Mouse (Mus musculus) Patski (cell line): ENCODE results near the gene Fcrlb. TPM values are rescaled to one million over a fixed set of nuclear protein-coding genes. Genes with fewer than 3 reads are reported as not detected.

Source experiments
- ATAC-seq: fragments of 100-300 bp; one replicate; pipeline ENCODE4 v1.8.0; 2021
- CTCF ChIA-PET: fragments of 350-600 bp; sonication (Branson Sonifier 250); formaldehyde crosslinking; loops from one replicate; lab custom pipeline; 2022; ENCODE audit warnings: inconsistent platforms; lab: Charles Lee
- POLR2A ChIA-PET: fragments of 350-600 bp; sonication (Branson Sonifier 250); formaldehyde crosslinking; loops from one replicate; lab custom pipeline; 2022; ENCODE audit warnings: antibody characterized with exemption, inconsistent platforms; lab: Charles Lee
- DNase-seq: peaks from one replicate; pipeline ENCODE4 v3.0.0-alpha.2; 2011; ENCODE audit warnings: low read depth, low spot score
- H3K27me3 ChIP-seq: fragments of 371-371 bp; one replicate; pipeline ENCODE4 v1.5.1; 2021
- CTCF ChIP-seq: fragments of 100-300 bp; IDR thresholded peaks from one replicate; pipeline ENCODE4 v1.5.1; 2021
- in situ Hi-C: fragments of 300-500 bp; cut with MboI; formaldehyde crosslinking; loops from 3 replicates; pipeline ENCODE4 v1.11.1; 2018; ENCODE audit warnings: low pct_unique_long_range_greater_than_20kb, mixed read lengths
- polyA plus RNA-seq: library from polyadenylated mRNA; unstranded; gene quantifications from one replicate; pipeline ENCODE4 v1.2.3, GENCODE M21; 2021

Fcrlb gene
- polyA plus RNA-seq, 1 experiment from 2014 or later = 0.22 TPM

DNA sequence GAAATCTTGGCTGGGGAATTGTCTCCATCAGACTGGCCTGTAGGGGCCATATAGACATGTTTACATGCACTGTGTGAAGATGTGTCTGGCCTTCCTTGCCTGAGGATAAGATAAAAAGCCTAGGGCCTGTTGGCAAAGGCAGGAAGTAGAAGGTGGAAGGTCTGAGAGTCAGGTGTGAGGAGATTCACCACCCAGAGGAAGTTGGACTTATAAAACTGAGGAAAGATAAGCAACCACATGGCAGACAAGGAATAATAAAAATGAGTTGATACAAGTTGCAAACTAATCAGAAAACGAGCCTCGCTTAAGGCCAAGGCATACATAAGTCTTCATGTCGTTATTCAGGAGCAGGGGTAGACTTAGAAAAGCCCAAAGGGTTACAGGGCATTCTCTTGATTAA lies 37.1 kb downstream of the Fcrlb start:
- H3K27me3 ChIP-seq = no peaks in the 10 kb centered on the region
- POLR2A ChIA-PET = no interaction called here
- ATAC-seq = no peak
- in situ Hi-C loops = loop anchor here (25.0 kb wide), 1 partner anchor 387 kb away; the partner anchor contains the start of genes Adamts4, B4galt3 and Ndufs2
- no peak for TF ChIP-seq CTCF
- CTCF ChIA-PET = interaction anchor here (1.2 to 1.3 kb wide), 2 partner anchors 9 to 21 kb away, joined by 3 to 4 read pairs; no protein-coding TSS in a partner anchor
- no peak for DNase-seq

DNA sequence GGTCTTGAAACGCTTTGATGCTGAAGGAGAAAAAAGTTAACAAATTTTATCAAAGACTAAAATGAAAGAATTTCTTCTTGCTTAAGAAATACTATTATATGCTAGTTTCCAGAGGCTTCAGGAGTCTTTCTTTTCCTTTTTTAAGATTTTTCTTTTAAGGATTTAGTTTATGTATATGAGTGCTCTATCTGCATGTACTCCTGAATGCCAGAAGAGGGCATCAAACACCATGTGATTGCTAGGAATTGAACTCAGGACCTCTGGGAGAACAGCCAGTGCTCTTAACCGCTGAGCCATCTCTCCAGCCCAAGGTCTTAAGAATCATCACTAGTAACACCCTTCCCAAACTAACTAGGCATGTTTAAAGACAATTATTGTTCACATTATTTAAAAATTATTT lies 40.8 kb downstream of the Fcrlb start:
- POLR2A ChIA-PET = no interaction called here
- TF ChIP-seq CTCF = no peak
- DNase-seq (no peak), ATAC-seq (no peak)
- CTCF ChIA-PET = interaction anchor here (1.7 kb wide), 1 partner anchor 12 kb away, joined by 3 read pairs; no protein-coding TSS in a partner anchor
- in situ Hi-C loops = no loop called here
- H3K27me3 ChIP-seq = no peaks in the 10 kb centered on the region

- DNase-seq (no peak), ATAC-seq (no peak)
- ChIA-PET POLR2A (no interaction called here), CTCF (interaction anchor here (0.6 to 1.7 kb wide), 2 partner anchors 11 to 15 kb away, joined by 3 read pairs; no protein-coding TSS in a partner anchor)
- in situ Hi-C loops = no loop called here
- no peaks in the 10 kb centered on the region for H3K27me3 ChIP-seq
- TF ChIP-seq CTCF = no peak
Measured at GRCm38 (mm10) chr1:170871402-170871801, 41.3 kb downstream of the Fcrlb start.

GRCm38 (mm10) chr1:170868905-170869283 lies 43.8 kb downstream of the Fcrlb start:
- ChIA-PET POLR2A (no interaction called here), CTCF (interaction anchor here (0.9 kb wide), 1 partner anchor 16 kb away, joined by 4 read pairs; the partner anchor contains the start of genes Dusp12 and Gm26620)
- TF ChIP-seq CTCF = no peak
- DNase-seq (no peak), ATAC-seq (no peak)
- H3K27me3 ChIP-seq = no peaks in the 10 kb centered on the region
- in situ Hi-C loops = no loop called here

DNA sequence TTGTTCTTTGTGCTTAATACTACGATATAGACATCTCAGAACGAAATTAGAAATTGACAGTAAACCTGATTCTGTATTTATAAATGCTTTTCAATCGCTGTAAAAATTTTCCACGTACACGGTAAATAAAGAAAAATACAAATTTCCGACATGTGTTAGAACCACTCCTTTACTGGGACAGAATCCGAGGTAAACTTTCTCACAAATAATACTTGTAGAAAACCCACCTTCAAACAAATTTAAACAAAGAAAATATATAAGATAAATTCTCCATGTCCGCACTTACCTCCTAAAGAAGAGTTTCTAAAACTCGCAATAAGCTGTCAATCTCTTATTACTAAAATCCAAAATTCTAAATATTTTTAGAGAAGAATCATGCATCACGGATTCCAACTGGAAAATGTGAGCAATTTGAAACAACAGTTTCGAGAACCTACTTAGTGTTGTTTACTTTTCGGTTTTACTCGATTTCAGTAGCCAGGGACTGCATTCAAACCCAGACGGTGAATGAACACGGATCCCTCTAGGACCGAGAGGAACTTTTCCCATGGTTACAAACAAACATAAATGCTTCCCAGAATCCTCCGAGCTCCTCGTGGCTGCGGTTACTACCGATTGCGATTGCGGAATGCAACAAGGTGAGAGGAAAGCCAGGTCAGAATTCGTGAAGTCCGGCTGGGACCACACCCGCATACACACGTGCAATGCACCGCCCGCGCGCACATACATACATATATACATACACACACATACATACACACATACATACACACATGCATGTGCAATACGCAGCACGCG lies 44.4 kb downstream of the Fcrlb start:
- POLR2A ChIA-PET = interaction anchor here (2.3 kb wide), 1 partner anchor 14 kb away, joined by 6 read pairs; no protein-coding TSS in a partner anchor
- DNase-seq = no peak
- CTCF ChIA-PET = interaction anchor here (0.9 to 1.0 kb wide), 2 partner anchors 9 to 17 kb away, joined by 3 to 4 read pairs; partner anchors contain the start of genes Dusp12 and Gm26620
- H3K27me3 ChIP-seq = no peaks in the 10 kb centered on the region
- in situ Hi-C loops = no loop called here
- TF ChIP-seq CTCF = no peak
- ATAC-seq = peak; percentile 78

DNA sequence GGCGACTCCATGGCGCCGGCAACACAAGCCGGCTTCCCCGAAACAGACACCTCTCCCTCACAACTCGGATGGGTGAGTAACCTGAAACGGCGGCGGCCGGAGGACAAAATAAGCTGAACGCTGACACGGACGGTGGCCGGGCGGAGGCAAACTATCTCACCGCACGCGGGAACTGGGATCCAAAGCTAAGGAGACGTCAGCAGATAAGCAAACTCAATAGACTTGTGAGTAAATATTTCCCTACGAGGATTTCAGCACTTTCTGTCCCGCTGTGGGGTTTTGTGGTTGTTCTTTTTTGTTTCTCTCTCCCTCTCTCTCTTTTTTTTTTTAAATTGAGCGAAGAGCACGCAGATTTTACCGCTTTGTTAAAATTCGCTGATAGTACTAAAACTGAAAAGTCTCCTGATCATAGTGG lies 45.0 kb downstream of the Fcrlb start, which contains the start of gene Atf6:
Gene Atf6 (minus strand): TSS at position 81 of the 415 bp plus-strand sequence.
- ChIA-PET CTCF (interaction anchor here (1.0 kb wide), 1 partner anchor 9 kb away, joined by 3 read pairs; no protein-coding TSS in a partner anchor), POLR2A (interaction anchor here (2.3 kb wide), 1 partner anchor 14 kb away, joined by 6 read pairs; no protein-coding TSS in a partner anchor)
- H3K27me3 ChIP-seq = no peaks in the 10 kb centered on the region
- DNase-seq (peak; percentile 73), ATAC-seq (peak; percentile 21)
- in situ Hi-C loops = no loop called here
- no peak for TF ChIP-seq CTCF

GRCm38 (mm10) chr1:170866992-170867690 lies 45.6 kb downstream of the Fcrlb start:
- ChIA-PET CTCF (interaction anchor here (1.0 to 1.3 kb wide), 4 partner anchors 8 to 26 kb away, joined by 3 to 5 read pairs (median 4); no protein-coding TSS in a partner anchor), POLR2A (interaction anchor here (2.3 kb wide), 1 partner anchor 13 kb away, joined by 6 read pairs; no protein-coding TSS in a partner anchor)
- in situ Hi-C loops = no loop called here
- TF ChIP-seq CTCF = no peak
- no peak for DNase-seq
- ATAC-seq = peak; percentile 20
- H3K27me3 ChIP-seq = no peaks in the 10 kb centered on the region

DNA sequence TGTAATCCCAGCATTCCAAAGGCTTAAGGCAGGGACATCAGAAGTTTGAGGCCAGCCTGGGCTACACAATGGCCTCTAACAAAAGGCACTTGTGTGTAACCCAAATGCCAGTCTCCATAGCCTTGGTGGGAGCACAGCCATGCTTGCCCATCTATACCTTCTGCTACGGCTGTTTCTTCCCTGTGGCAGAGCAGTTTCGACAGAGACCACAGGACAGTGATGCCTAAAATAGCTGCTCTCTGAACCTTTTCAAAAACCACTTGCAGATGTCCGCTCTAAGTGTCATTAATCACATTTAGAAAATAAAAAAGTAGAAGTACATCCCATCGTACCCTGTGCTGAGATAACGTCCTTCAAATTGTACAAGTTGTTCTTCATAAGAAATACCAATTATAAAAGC lies 47.3 kb downstream of the Fcrlb start:
- TF ChIP-seq CTCF = no peak
- no peaks in the 10 kb centered on the region for H3K27me3 ChIP-seq
- ChIA-PET POLR2A (no interaction called here), CTCF (interaction anchor here (0.9 kb wide), 1 partner anchor 10 kb away, joined by 3 read pairs; no protein-coding TSS in a partner anchor)
- in situ Hi-C loops = no loop called here
- no peak for DNase-seq
- ATAC-seq = no peak

GRCm38 (mm10) chr1:170864754-170865153 lies 48.0 kb downstream of the Fcrlb start:
- no peaks in the 10 kb centered on the region for H3K27me3 ChIP-seq
- no peak for DNase-seq
- no peak for TF ChIP-seq CTCF
- ChIA-PET CTCF (no interaction called here), POLR2A (no interaction called here)
- in situ Hi-C loops = no loop called here
- no peak for ATAC-seq

GRCm38 (mm10) chr1:170864234-170864633 lies 48.5 kb downstream of the Fcrlb start:
- H3K27me3 ChIP-seq = no peaks in the 10 kb centered on the region
- ATAC-seq (no peak), DNase-seq (no peak)
- no peak for TF ChIP-seq CTCF
- in situ Hi-C loops = no loop called here
- POLR2A ChIA-PET = no interaction called here
- CTCF ChIA-PET = no interaction called here
